Mouse (Mus musculus): ENCODE results near the gene Jarid2. TPM values are rescaled to one million over a fixed set of nuclear protein-coding genes. Genes with fewer than 3 reads are reported as not detected.
"Not testable (repeated sequence)": the region's sequence is repeated elsewhere in the genome, so short reads cannot be mapped to it uniquely, and the experiment has no call there.

The Jarid2 gene
- polyA plus RNA-seq, 1 experiment from 2014 or later, result 27.0 TPM

GRCm38 (mm10) chr13:44709747-44710480 lies 19.4 kb upstream of the Jarid2 start:
- H3K27ac ChIP-seq (replicated peaks), result no peak overlapping the region; the same call in 1 of the 2 replicates
- no peak for ATAC-seq (ENCODE audit: insufficient number of reproducible peaks, low FRiP score, low TSS enrichment, low read depth)
- 70% methylated on average over 8 of the region's 8 CpGs for WGBS

DNA sequence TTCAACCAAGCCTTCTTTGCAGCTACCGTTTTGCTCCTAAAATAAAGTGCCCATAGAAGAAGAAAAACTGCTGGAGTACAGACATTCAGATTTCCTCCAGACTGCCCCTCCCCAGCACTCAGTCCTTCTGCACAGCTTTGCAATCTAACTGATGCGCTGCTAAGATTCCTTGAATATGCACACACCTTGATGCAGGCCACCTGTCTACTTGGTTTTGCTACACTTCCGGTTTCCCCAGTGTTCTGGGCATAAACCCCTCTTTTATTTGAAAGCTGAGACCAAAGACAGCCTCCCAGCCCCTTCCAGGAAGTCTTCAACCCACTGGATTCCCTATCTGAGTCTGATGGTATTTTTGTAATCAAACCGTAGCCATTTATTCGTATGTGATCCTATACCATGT lies 18.2 kb upstream of the Jarid2 start:
- 47% methylated on average over 5 of the region's 5 CpGs for WGBS
- H3K4me3 ChIP-seq (replicated peaks), result no peak overlapping the region
- no peaks in the 10 kb centered on the region for H3K36me3 ChIP-seq
- H3K9ac ChIP-seq, result no peak overlapping the region
- no peaks in the 10 kb centered on the region for H3K27me3 ChIP-seq
- H3K4me1 ChIP-seq, result no peaks in the 10 kb centered on the region
- no peak overlapping the region for H3K27ac ChIP-seq (replicated peaks)
- ATAC-seq (ENCODE audit: insufficient number of reproducible peaks, low FRiP score, low TSS enrichment, low read depth), result no peak
- no peaks in the 10 kb centered on the region for H3K9me3 ChIP-seq (replicated peaks)
- no peak overlapping the region for H3K4me2 ChIP-seq (replicated peaks)

More at GRCm38 (mm10) chr13:44709747-44710480, 19.4 kb upstream of the Jarid2 start:
- no peaks in the 10 kb centered on the region for H3K9me3 ChIP-seq (replicated peaks)
- H3K27me3 ChIP-seq, result no peaks in the 10 kb centered on the region
- no peak overlapping the region for H3K9ac ChIP-seq
- H3K4me3 ChIP-seq (replicated peaks), result no peak overlapping the region
- H3K36me3 ChIP-seq, result no peaks in the 10 kb centered on the region
- no peaks in the 10 kb centered on the region for H3K4me1 ChIP-seq
- H3K4me2 ChIP-seq (replicated peaks), result no peak overlapping the region

DNA sequence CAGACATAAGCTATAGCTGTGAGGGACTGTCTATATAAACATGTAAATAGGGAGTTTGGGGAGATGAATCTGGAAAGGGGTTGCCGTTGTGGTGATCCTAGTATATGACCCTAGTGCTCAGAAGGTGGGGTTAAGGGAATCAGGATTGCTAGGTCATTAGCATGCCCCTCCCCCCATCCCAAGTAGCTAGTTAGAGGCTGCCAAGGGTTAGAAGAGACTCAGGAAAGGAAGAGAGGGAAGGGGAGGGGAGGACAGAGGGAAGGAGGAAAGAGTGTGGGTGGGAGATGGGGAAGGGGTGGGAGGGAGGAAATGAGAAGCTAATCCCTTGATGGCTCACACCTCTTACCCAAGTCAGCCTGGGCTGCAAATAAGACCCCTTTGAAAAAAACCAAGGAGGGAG lies 17.4 kb upstream of the Jarid2 start:
- H3K9ac ChIP-seq, result no peak overlapping the region
- ATAC-seq (ENCODE audit: insufficient number of reproducible peaks, low FRiP score, low TSS enrichment, low read depth), result no peak
- H3K9me3 ChIP-seq (replicated peaks), result no peaks in the 10 kb centered on the region
- no peak overlapping the region for H3K27ac ChIP-seq (replicated peaks)
- no peaks in the 10 kb centered on the region for H3K4me1 ChIP-seq
- H3K4me2 ChIP-seq (replicated peaks), result no peak overlapping the region
- no peaks in the 10 kb centered on the region for H3K36me3 ChIP-seq
- H3K4me3 ChIP-seq (replicated peaks), result no peak overlapping the region
- H3K27me3 ChIP-seq, result no peaks in the 10 kb centered on the region
- 52% methylated on average over 1 of the region's 1 CpGs for WGBS

GRCm38 (mm10) chr13:44715187-44715885 lies 13.9 kb upstream of the Jarid2 start:
- Histone ChIP-seq H3K4me2 (replicated peaks) (no peak overlapping the region), H3K9ac (no peak overlapping the region), H3K4me3 (replicated peaks) (no peak overlapping the region), H3K4me1 (no peaks in the 10 kb centered on the region), H3K9me3 (replicated peaks) (no peaks in the 10 kb centered on the region), H3K36me3 (no peaks in the 10 kb centered on the region), H3K27ac (replicated peaks) (no peak overlapping the region), H3K27me3 (no peaks in the 10 kb centered on the region)
- 42% methylated on average over 10 of the region's 10 CpGs for WGBS
- ATAC-seq (ENCODE audit: insufficient number of reproducible peaks, low FRiP score, low TSS enrichment, low read depth), result no peak

DNA sequence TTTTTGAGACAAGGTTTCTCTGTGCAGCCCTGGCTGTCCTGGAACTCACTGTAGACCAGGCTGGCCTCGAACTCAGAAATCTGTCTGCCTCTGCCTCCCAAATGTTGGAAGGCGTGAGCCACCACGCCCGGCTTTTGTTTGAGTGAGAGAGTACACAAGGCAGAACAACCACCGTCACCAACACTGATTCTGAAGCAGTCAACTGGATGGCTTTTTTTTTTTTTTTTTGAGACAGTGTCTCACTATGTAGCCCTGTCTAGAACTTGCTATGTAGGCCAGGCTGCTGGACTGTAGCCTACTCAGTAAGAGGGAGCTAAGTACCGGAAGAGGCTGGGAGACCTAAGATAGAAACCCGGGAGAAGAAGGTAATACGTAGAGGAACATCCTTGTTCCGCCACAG lies 11.4 kb upstream of the Jarid2 start:
- 93% methylated on average over 9 of the region's 9 CpGs for WGBS
- Histone ChIP-seq H3K4me2 (replicated peaks) (no peak overlapping the region), H3K4me1 (no peaks in the 10 kb centered on the region), H3K27me3 (no peaks in the 10 kb centered on the region), H3K9ac (no peak overlapping the region), H3K9me3 (replicated peaks) (no peaks in the 10 kb centered on the region), H3K27ac (replicated peaks) (no peak overlapping the region), H3K4me3 (replicated peaks) (no peak overlapping the region), H3K36me3 (no peaks in the 10 kb centered on the region)
- no peak for ATAC-seq (ENCODE audit: insufficient number of reproducible peaks, low FRiP score, low TSS enrichment, low read depth)

DNA sequence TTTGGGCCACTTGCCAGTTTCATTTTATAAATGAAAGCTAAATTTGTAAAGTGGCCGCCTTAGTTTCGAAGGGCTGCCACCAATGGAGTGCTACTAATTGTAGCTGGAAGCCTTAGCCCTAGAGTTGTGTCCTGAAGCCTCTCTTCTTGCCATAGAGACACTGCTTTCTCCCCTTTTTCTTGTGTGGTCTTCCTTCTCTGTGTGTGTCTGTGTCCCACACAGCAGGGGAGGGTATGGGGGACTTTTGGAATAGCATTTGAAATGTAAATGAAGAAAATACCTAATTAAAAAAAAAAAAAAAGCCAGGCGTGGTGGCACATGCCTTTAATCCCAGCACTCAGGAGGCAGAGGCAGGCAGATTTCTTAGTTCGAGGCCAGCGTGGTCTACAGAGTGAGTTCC lies 10.8 kb upstream of the Jarid2 start:
- not testable (repeated sequence) for H3K9me3 ChIP-seq (replicated peaks); H3K4me2 ChIP-seq (replicated peaks); ATAC-seq (ENCODE audit: insufficient number of reproducible peaks, low FRiP score, low TSS enrichment, low read depth); H3K9ac ChIP-seq; H3K27me3 ChIP-seq; H3K27ac ChIP-seq (replicated peaks); H3K4me1 ChIP-seq; H3K4me3 ChIP-seq (replicated peaks); H3K36me3 ChIP-seq
- WGBS, result 93% methylated on average over 5 of the region's 5 CpGs

- ATAC-seq (ENCODE audit: insufficient number of reproducible peaks, low FRiP score, low TSS enrichment, low read depth), result no peak
- 75% methylated on average over 1 of the region's 1 CpGs for WGBS
Measured at GRCm38 (mm10) chr13:44720094-44720493, 9.2 kb upstream of the Jarid2 start.

DNA sequence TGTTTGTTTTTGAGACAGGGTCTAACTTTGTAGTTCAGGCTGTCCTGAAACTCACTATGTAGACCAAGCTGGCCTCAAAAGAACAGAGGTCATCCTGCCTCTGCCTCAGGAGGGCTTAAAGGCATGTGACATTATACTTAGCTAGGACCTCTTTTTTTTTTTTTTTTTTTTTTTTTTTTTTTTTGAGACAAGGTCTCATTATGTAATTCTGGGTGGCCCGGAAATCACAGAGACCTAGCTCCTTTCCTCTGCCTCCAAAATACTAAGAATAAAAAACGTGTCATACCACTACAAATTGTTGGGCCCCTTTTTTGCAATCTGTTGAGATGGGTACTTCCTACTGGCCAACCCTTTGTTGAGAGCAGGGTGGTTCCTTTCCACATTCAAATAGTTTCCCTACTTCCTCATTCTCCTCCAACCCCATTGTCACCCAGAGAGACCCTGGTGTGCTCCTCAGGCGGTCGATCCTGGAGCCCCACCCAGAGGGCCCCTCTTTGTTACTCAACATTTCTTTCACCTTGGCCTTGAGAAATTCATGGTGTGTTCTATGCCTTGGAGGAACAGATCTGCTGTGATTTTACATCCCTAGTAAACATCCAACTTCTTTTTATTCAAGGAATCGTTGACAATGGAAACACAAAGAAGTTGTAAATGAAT lies 7.3 kb upstream of the Jarid2 start:
- Histone ChIP-seq H3K27me3 (no peaks in the 10 kb centered on the region), H3K9ac (no peak overlapping the region), H3K4me2 (replicated peaks) (no peak overlapping the region), H3K9me3 (replicated peaks) (no peaks in the 10 kb centered on the region), H3K4me1 (no peaks in the 10 kb centered on the region), H3K4me3 (replicated peaks) (no peak overlapping the region), H3K27ac (replicated peaks) (no peak overlapping the region), H3K36me3 (no peaks in the 10 kb centered on the region)
- no peak for ATAC-seq (ENCODE audit: insufficient number of reproducible peaks, low FRiP score, low TSS enrichment, low read depth)
- 71% methylated on average over 5 of the region's 5 CpGs for WGBS

More at GRCm38 (mm10) chr13:44720094-44720493, 9.2 kb upstream of the Jarid2 start:
- no peak overlapping the region for H3K27ac ChIP-seq (replicated peaks)
- H3K9ac ChIP-seq, result no peak overlapping the region
- H3K4me2 ChIP-seq (replicated peaks), result no peak overlapping the region
- no peaks in the 10 kb centered on the region for H3K27me3 ChIP-seq
- no peak overlapping the region for H3K4me3 ChIP-seq (replicated peaks)
- no peaks in the 10 kb centered on the region for H3K4me1 ChIP-seq
- no peaks in the 10 kb centered on the region for H3K9me3 ChIP-seq (replicated peaks)
- H3K36me3 ChIP-seq, result no peaks in the 10 kb centered on the region

DNA sequence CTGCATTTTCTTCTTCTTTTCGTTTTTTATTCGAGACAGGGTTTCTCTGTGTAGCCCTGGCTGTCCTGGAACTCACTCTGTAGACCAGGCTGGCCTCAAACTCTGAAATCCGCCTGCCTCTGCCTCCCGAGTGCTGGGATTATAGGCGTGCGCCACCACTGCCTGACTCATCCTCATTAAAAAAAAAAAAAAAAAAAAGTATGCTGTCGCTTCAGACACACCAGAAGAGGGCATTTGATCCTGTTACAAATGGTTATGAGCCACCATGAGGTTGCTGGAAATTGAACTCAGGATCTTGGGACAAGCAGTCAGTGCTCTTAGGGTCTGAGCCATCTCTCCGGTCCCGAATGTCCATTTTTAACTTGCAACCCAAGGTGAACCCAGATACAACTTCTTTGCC lies 5.8 kb upstream of the Jarid2 start:
- not testable (repeated sequence) for H3K9me3 ChIP-seq (replicated peaks); H3K36me3 ChIP-seq; ATAC-seq (ENCODE audit: insufficient number of reproducible peaks, low FRiP score, low TSS enrichment, low read depth); H3K27me3 ChIP-seq; H3K4me3 ChIP-seq (replicated peaks); H3K9ac ChIP-seq; H3K4me1 ChIP-seq; H3K4me2 ChIP-seq (replicated peaks); H3K27ac ChIP-seq (replicated peaks)
- whole genome bisulfite sequencing, result 92% methylated on average over 9 of the region's 9 CpGs

- H3K27me3 ChIP-seq, result no peaks in the 10 kb centered on the region
- 62% methylated on average over 1 of the region's 1 CpGs for WGBS
- no peak overlapping the region for H3K4me2 ChIP-seq (replicated peaks)
- no peaks in the 10 kb centered on the region for H3K36me3 ChIP-seq
- no peak overlapping the region for H3K27ac ChIP-seq (replicated peaks)
- H3K9ac ChIP-seq, result no peak overlapping the region
- no peak for ATAC-seq (ENCODE audit: insufficient number of reproducible peaks, low FRiP score, low TSS enrichment, low read depth)
- H3K4me1 ChIP-seq, result peaks cover 6% of the 10 kb centered on the region; the same call in 1 of the 2 replicates
- no peaks in the 10 kb centered on the region for H3K9me3 ChIP-seq (replicated peaks)
- H3K4me3 ChIP-seq (replicated peaks), result no peak overlapping the region
Measured at GRCm38 (mm10) chr13:44728145-44728880, 961 bp upstream of the Jarid2 start.

All from embryonic facial prominence, embryonic 15.5 days (tissue).